Mouse (Mus musculus): Measurements from ENCODE around the gene Kdm5b.
"Not testable (repeated sequence)": the region's sequence is repeated elsewhere in the genome, so short reads cannot be mapped to it uniquely, and the experiment has no call there.

Kdm5b gene

GRCm38 (mm10) chr1:134559976-134560375 lies at the start of gene Kdm5b:
Gene Kdm5b, plus strand, starts transcription at chr1:134560171.
- DNase-seq (ENCODE audit: low spot score) = peak; percentile 93

- DNase-seq (ENCODE audit: low spot score) = no peak
Observed at GRCm38 (mm10) chr1:134512183-134512582, 47.8 kb upstream of the Kdm5b start.

- DNase-seq (ENCODE audit: low spot score) = no peak
Observed at GRCm38 (mm10) chr1:134512584-134512983, 47.4 kb upstream of the Kdm5b start.

GRCm38 (mm10) chr1:134513312-134513860 lies 46.6 kb upstream of the Kdm5b start:
- peak; percentile 67 for DNase-seq (ENCODE audit: low spot score)

GRCm38 (mm10) chr1:134513876-134514590 lies 45.9 kb upstream of the Kdm5b start:
- no peak for DNase-seq (ENCODE audit: low spot score)

GRCm38 (mm10) chr1:134515891-134516290 lies 44.1 kb upstream of the Kdm5b start:
- DNase-seq (ENCODE audit: low spot score) = no peak

GRCm38 (mm10) chr1:134516491-134517198 lies 43.3 kb upstream of the Kdm5b start:
- no peak for DNase-seq (ENCODE audit: low spot score)

GRCm38 (mm10) chr1:134517841-134518240 lies 42.1 kb upstream of the Kdm5b start:
- DNase-seq (ENCODE audit: low spot score) = not testable (repeated sequence)

- DNase-seq (ENCODE audit: low spot score) = peak; percentile 90
Observed at GRCm38 (mm10) chr1:134518677-134519076, 41.3 kb upstream of the Kdm5b start.

GRCm38 (mm10) chr1:134519201-134519600 lies 40.8 kb upstream of the Kdm5b start:
- DNase-seq (ENCODE audit: low spot score) = not testable (repeated sequence)

GRCm38 (mm10) chr1:134520001-134520721 lies 39.8 kb upstream of the Kdm5b start:
- DNase-seq (ENCODE audit: low spot score) = no peak

- no peak for DNase-seq (ENCODE audit: low spot score)
Observed at GRCm38 (mm10) chr1:134521163-134521562, 38.8 kb upstream of the Kdm5b start.

GRCm38 (mm10) chr1:134522325-134522724 lies 37.6 kb upstream of the Kdm5b start:
- no peak for DNase-seq (ENCODE audit: low spot score)

- no peak for DNase-seq (ENCODE audit: low spot score)
Observed at GRCm38 (mm10) chr1:134524424-134524823, 35.5 kb upstream of the Kdm5b start.

GRCm38 (mm10) chr1:134525015-134525414 lies 35.0 kb upstream of the Kdm5b start:
- no peak for DNase-seq (ENCODE audit: low spot score)

- DNase-seq (ENCODE audit: low spot score) = no peak
Observed at GRCm38 (mm10) chr1:134526752-134527151, 33.2 kb upstream of the Kdm5b start.

- no peak for DNase-seq (ENCODE audit: low spot score)
Observed at GRCm38 (mm10) chr1:134530618-134531017, 29.4 kb upstream of the Kdm5b start.

- not testable (repeated sequence) for DNase-seq (ENCODE audit: low spot score)
Observed at GRCm38 (mm10) chr1:134533710-134534109, 26.3 kb upstream of the Kdm5b start.

- DNase-seq (ENCODE audit: low spot score) = no peak
Observed at GRCm38 (mm10) chr1:134535054-134535453, 24.9 kb upstream of the Kdm5b start.

GRCm38 (mm10) chr1:134535513-134535912 lies 24.5 kb upstream of the Kdm5b start:
- no peak for DNase-seq (ENCODE audit: low spot score)

GRCm38 (mm10) chr1:134540610-134541009 lies 19.4 kb upstream of the Kdm5b start:
- no peak for DNase-seq (ENCODE audit: low spot score)

GRCm38 (mm10) chr1:134548231-134548630 lies 11.7 kb upstream of the Kdm5b start:
- no peak for DNase-seq (ENCODE audit: low spot score)
